Mouse (Mus musculus): ENCODE results near the gene Serpine1.
A peak's percentile ranks its signal among the peaks of the same experiment; 100 is the strongest.
"Not testable (repeated sequence)": the region's sequence is repeated elsewhere in the genome, so short reads cannot be mapped to it uniquely, and the experiment has no call there.

The Serpine1 gene

GRCm38 (mm10) chr5:137072079-137072960 is at the start of gene Serpine1:
TSS of gene Serpine1 (minus strand) at chr5:137072268.
- DNase-seq (ENCODE audit: low spot score), result peak; percentile 27

- DNase-seq (ENCODE audit: low spot score), result no peak
Measured at GRCm38 (mm10) chr5:137121280-137121679, 49.2 kb upstream of the Serpine1 start.

GRCm38 (mm10) chr5:137118878-137119277 is 46.8 kb upstream of the Serpine1 start:
- no peak for DNase-seq (ENCODE audit: low spot score)

- not testable (repeated sequence) for DNase-seq (ENCODE audit: low spot score)
Measured at GRCm38 (mm10) chr5:137117994-137118393, 45.9 kb upstream of the Serpine1 start.

GRCm38 (mm10) chr5:137116987-137117386 is 44.9 kb upstream of the Serpine1 start:
- DNase-seq (ENCODE audit: low spot score), result no peak

- peak; percentile 80 for DNase-seq (ENCODE audit: low spot score)
Measured at GRCm38 (mm10) chr5:137115866-137116847, 44.1 kb upstream of the Serpine1 start, which contains the start of gene Trim56. TSS of gene Trim56 (minus strand) at chr5:137116209.

GRCm38 (mm10) chr5:137114891-137115561 is 43.0 kb upstream of the Serpine1 start:
- DNase-seq (ENCODE audit: low spot score), result no peak

- no peak for DNase-seq (ENCODE audit: low spot score)
Measured at GRCm38 (mm10) chr5:137111542-137112408, 39.7 kb upstream of the Serpine1 start.

- no peak for DNase-seq (ENCODE audit: low spot score)
Measured at GRCm38 (mm10) chr5:137110863-137111262, 38.8 kb upstream of the Serpine1 start.

- no peak for DNase-seq (ENCODE audit: low spot score)
Measured at GRCm38 (mm10) chr5:137109941-137110593, 38.0 kb upstream of the Serpine1 start.

- no peak for DNase-seq (ENCODE audit: low spot score)
Measured at GRCm38 (mm10) chr5:137108111-137108510, 36.0 kb upstream of the Serpine1 start.

GRCm38 (mm10) chr5:137107670-137108069 is 35.6 kb upstream of the Serpine1 start:
- no peak for DNase-seq (ENCODE audit: low spot score)

- DNase-seq (ENCODE audit: low spot score), result peak; percentile 70
Measured at GRCm38 (mm10) chr5:137107024-137107423, 35.0 kb upstream of the Serpine1 start.

GRCm38 (mm10) chr5:137106434-137106833 is 34.4 kb upstream of the Serpine1 start:
- no peak for DNase-seq (ENCODE audit: low spot score)

GRCm38 (mm10) chr5:137103969-137104368 is 31.9 kb upstream of the Serpine1 start:
- no peak for DNase-seq (ENCODE audit: low spot score)

GRCm38 (mm10) chr5:137102575-137103522 is 30.8 kb upstream of the Serpine1 start:
- DNase-seq (ENCODE audit: low spot score), result peak; percentile 69

- no peak for DNase-seq (ENCODE audit: low spot score)
Measured at GRCm38 (mm10) chr5:137102078-137102477, 30.0 kb upstream of the Serpine1 start.

GRCm38 (mm10) chr5:137100660-137101059 is 28.6 kb upstream of the Serpine1 start:
- DNase-seq (ENCODE audit: low spot score), result no peak

- DNase-seq (ENCODE audit: low spot score), result no peak
Measured at GRCm38 (mm10) chr5:137098418-137098817, 26.4 kb upstream of the Serpine1 start.

All from T-cell, adult 2 months (primary cell).